Mouse (Mus musculus): ENCODE data around the gene Gna11. TPM values are rescaled to one million over a fixed set of nuclear protein-coding genes. Genes with fewer than 3 reads are reported as not detected.

The Gna11 gene
- polyA plus RNA-seq, 1 experiment from 2014 or later: 70.9 TPM

- H3K4me1 ChIP-seq: peaks cover 58% of the 10 kb centered on the region
- no peaks in the 10 kb centered on the region for H3K9me3 ChIP-seq
- no peak for ATAC-seq (ENCODE audit: low FRiP score, low read depth)
- H3K36me3 ChIP-seq: no peaks in the 10 kb centered on the region
- peak within 1 kb of the TSS; percentile 63 for H3K4me2 ChIP-seq (replicated peaks)
- peak within 1 kb of the TSS; percentile 47 for H3K4me3 ChIP-seq
- peak within 1 kb of the TSS; percentile 52 for H3K9ac ChIP-seq (replicated peaks)
- peaks cover 78% of the 10 kb centered on the region for H3K27me3 ChIP-seq
- WGBS: 18% methylated on average over 10 of the region's 10 CpGs
- H3K27ac ChIP-seq (replicated peaks): peak within 1 kb of the TSS; percentile 43
These were observed 29.4 kb upstream of the Gna11 start, which contains the start of gene Tle2 for GRCm38 (mm10) chr10:81574081-81575056. Gene Tle2 (plus strand): TSS chr10:81574561.

- H3K27ac ChIP-seq (replicated peaks): no peak overlapping the region
- peaks cover 70% of the 10 kb centered on the region for H3K27me3 ChIP-seq
- H3K9ac ChIP-seq (replicated peaks): no peak overlapping the region
- no peak overlapping the region for H3K4me3 ChIP-seq
- ATAC-seq (ENCODE audit: low FRiP score, low read depth): no peak
- 0 out of 2 replicates have a peak overlapping the region, but pooled peaks have one; percentile 45 for H3K4me2 ChIP-seq (replicated peaks)
- WGBS: 14% methylated on average over 8 of the region's 9 CpGs
- no peaks in the 10 kb centered on the region for H3K9me3 ChIP-seq
- H3K36me3 ChIP-seq: no peaks in the 10 kb centered on the region
- H3K4me1 ChIP-seq: peaks cover 72% of the 10 kb centered on the region
These were observed 28.0 kb upstream of the Gna11 start for GRCm38 (mm10) chr10:81572975-81573374.

GRCm38 (mm10) chr10:81572133-81572671 lies 27.2 kb upstream of the Gna11 start:
- Histone ChIP-seq H3K36me3 (no peaks in the 10 kb centered on the region), H3K4me2 (replicated peaks) (peak overlapping the region; percentile 45), H3K9ac (replicated peaks) (no peak overlapping the region; the same call in 1 of the 2 replicates), H3K27me3 (peaks cover 69% of the 10 kb centered on the region), H3K4me1 (peaks cover 78% of the 10 kb centered on the region), H3K4me3 (0 out of 2 replicates have a peak overlapping the region, but pooled peaks have one; percentile 17), H3K27ac (replicated peaks) (peak overlapping the region; percentile 77), H3K9me3 (no peaks in the 10 kb centered on the region)
- no peak; the same call in 1 of the 2 replicates for ATAC-seq (ENCODE audit: low FRiP score, low read depth)
- 2% methylated on average over 9 of the region's 9 CpGs for WGBS

GRCm38 (mm10) chr10:81571501-81571876 lies 26.5 kb upstream of the Gna11 start:
- Histone ChIP-seq H3K27ac (replicated peaks) (peak overlapping the region; percentile 77), H3K4me1 (peaks cover 78% of the 10 kb centered on the region), H3K36me3 (0 out of 2 replicates have a peak, but pooled peaks cover under 1% of the 10 kb centered on the region), H3K27me3 (peaks cover 69% of the 10 kb centered on the region), H3K9me3 (no peaks in the 10 kb centered on the region), H3K4me2 (replicated peaks) (peak overlapping the region; percentile 64), H3K4me3 (peak overlapping the region; percentile 36), H3K9ac (replicated peaks) (no peak overlapping the region)
- 0% methylated on average over 18 of the region's 18 CpGs for WGBS
- peak; percentile 86 for ATAC-seq (ENCODE audit: low FRiP score, low read depth)

- peaks cover 76% of the 10 kb centered on the region for H3K4me1 ChIP-seq
- under 1% methylated on average over 34 of the region's 34 CpGs for WGBS
- H3K4me3 ChIP-seq: peak overlapping the region; percentile 36
- H3K27ac ChIP-seq (replicated peaks): peak overlapping the region; percentile 86
- H3K4me2 ChIP-seq (replicated peaks): peak overlapping the region; percentile 64
- H3K36me3 ChIP-seq: peaks cover 6% of the 10 kb centered on the region
- ATAC-seq (ENCODE audit: low FRiP score, low read depth): peak; percentile 75
- peaks cover 69% of the 10 kb centered on the region for H3K27me3 ChIP-seq
- H3K9me3 ChIP-seq: no peaks in the 10 kb centered on the region
- no peak overlapping the region for H3K9ac ChIP-seq (replicated peaks)
These were observed 26.0 kb upstream of the Gna11 start for GRCm38 (mm10) chr10:81570831-81571500.

GRCm38 (mm10) chr10:81570238-81570800 lies 25.3 kb upstream of the Gna11 start:
- peaks cover 12% of the 10 kb centered on the region for H3K36me3 ChIP-seq
- no peaks in the 10 kb centered on the region for H3K9me3 ChIP-seq
- WGBS: 0% methylated on average over 8 of the region's 11 CpGs
- peak overlapping the region; percentile 64 for H3K4me2 ChIP-seq (replicated peaks)
- no peak overlapping the region for H3K9ac ChIP-seq (replicated peaks)
- peak overlapping the region; percentile 36; the same call in 1 of the 2 replicates for H3K4me3 ChIP-seq
- ATAC-seq (ENCODE audit: low FRiP score, low read depth): peak; percentile 20
- H3K4me1 ChIP-seq: peaks cover 72% of the 10 kb centered on the region
- peak overlapping the region; percentile 86 for H3K27ac ChIP-seq (replicated peaks)
- peaks cover 69% of the 10 kb centered on the region for H3K27me3 ChIP-seq

- peak overlapping the region; percentile 64; the same call in 1 of the 2 replicates for H3K4me2 ChIP-seq (replicated peaks)
- peaks cover 70% of the 10 kb centered on the region for H3K4me1 ChIP-seq
- no peak for ATAC-seq (ENCODE audit: low FRiP score, low read depth)
- H3K27me3 ChIP-seq: peaks cover 72% of the 10 kb centered on the region
- WGBS: 35% methylated on average over 9 of the region's 9 CpGs
- H3K9ac ChIP-seq (replicated peaks): no peak overlapping the region
- peaks cover 19% of the 10 kb centered on the region for H3K36me3 ChIP-seq
- H3K4me3 ChIP-seq: no peak overlapping the region
- H3K27ac ChIP-seq (replicated peaks): peak overlapping the region; percentile 86
- no peaks in the 10 kb centered on the region for H3K9me3 ChIP-seq
These were observed 24.7 kb upstream of the Gna11 start for GRCm38 (mm10) chr10:81569507-81570237.

- ATAC-seq (ENCODE audit: low FRiP score, low read depth): peak; percentile 12
- Histone ChIP-seq H3K9me3 (no peaks in the 10 kb centered on the region), H3K27me3 (peaks cover 71% of the 10 kb centered on the region), H3K4me3 (0 out of 2 replicates have a peak overlapping the region, but pooled peaks have one; percentile 3), H3K27ac (replicated peaks) (peak overlapping the region; percentile 86), H3K9ac (replicated peaks) (0 out of 2 replicates have a peak overlapping the region, but pooled peaks have one; percentile 17), H3K36me3 (peaks cover 26% of the 10 kb centered on the region), H3K4me2 (replicated peaks) (peak overlapping the region; percentile 28), H3K4me1 (peaks cover 72% of the 10 kb centered on the region)
- WGBS: 10% methylated on average over 16 of the region's 16 CpGs
These were observed 23.6 kb upstream of the Gna11 start for GRCm38 (mm10) chr10:81568381-81569191.

GRCm38 (mm10) chr10:81565257-81566228 lies 20.6 kb upstream of the Gna11 start:
- Histone ChIP-seq H3K27ac (replicated peaks) (no peak overlapping the region), H3K4me2 (replicated peaks) (no peak overlapping the region), H3K4me3 (no peak overlapping the region)

More at GRCm38 (mm10) chr10:81565257-81566228, 20.6 kb upstream of the Gna11 start:
- Histone ChIP-seq H3K4me1 (peaks cover 73% of the 10 kb centered on the region), H3K36me3 (peaks cover 36% of the 10 kb centered on the region), H3K9ac (replicated peaks) (no peak overlapping the region), H3K27me3 (peaks cover 70% of the 10 kb centered on the region), H3K9me3 (no peaks in the 10 kb centered on the region)
- no peak for ATAC-seq (ENCODE audit: low FRiP score, low read depth)
- WGBS: 21% methylated on average over 20 of the region's 20 CpGs
